Mouse (Mus musculus): ENCODE data around the gene Brdt.

- TF ChIP-seq CTCF (IDR thresholded peaks at IDR 0.05; ENCODE audit: borderline replicate concordance, insufficient read depth, low read depth, low read length) (no peak), POLR2A (IDR thresholded peaks at IDR 0.05; ENCODE audit: borderline replicate concordance, insufficient read depth, low read length) (no peak)
These were observed 35.7 kb upstream of the Brdt start for GRCm38 (mm10) chr5:107295061-107295816.

Measured in cerebellum, adult 2 months (tissue).